Mouse (Mus musculus): ENCODE measurements around the gene Gm4969.

GRCm38 (mm10) chr7:19104486-19104885 lies 13.7 kb downstream of the Gm4969 start:
- no peak for TF ChIP-seq POLR2A (IDR thresholded peaks at IDR 0.05; ENCODE audit: borderline replicate concordance, extremely low read depth, low read depth, low read length)
- TF ChIP-seq CTCF (IDR thresholded peaks at IDR 0.05; ENCODE audit: insufficient read depth, low read length), result no peak

Data from lung, adult 2 months (tissue).